Mouse (Mus musculus) cerebellum, adult 2 months (tissue): ENCODE results near the gene Miga1. TPM values are rescaled to one million over a fixed set of nuclear protein-coding genes. Genes with fewer than 3 reads are reported as not detected.

Source experiments
- DNase-seq, 2 experiments: peaks; one replicate each; pipeline ENCODE4 v3.0.0; 2021
- H3K27ac ChIP-seq: fragments of 200-500 bp; 2 replicates; pipeline ENCODE4 v1.5.1; 2012; ENCODE audit warnings: low read length, control low read depth, inconsistent platforms; ENCODE audit not compliant: insufficient read depth
- H3K27me3 ChIP-seq: fragments of 200-500 bp; 2 replicates; pipeline ENCODE4 v1.6.1; 2012; ENCODE audit warnings: inconsistent platforms, mild to moderate bottlenecking, low read length, moderate library complexity; ENCODE audit not compliant: control insufficient read depth, insufficient read depth
- H3K4me1 ChIP-seq: fragments of 200-500 bp; 2 replicates; pipeline ENCODE4 v1.6.1; 2011; ENCODE audit warnings: low read length; ENCODE audit not compliant: control insufficient read depth, insufficient read depth
- H3K4me3 ChIP-seq: fragments of 200-500 bp; replicated peaks from 2 replicates; pipeline ENCODE3; 2011; ENCODE audit warnings: mild to moderate bottlenecking, low read depth, low read length, control low read depth; ENCODE audit not compliant: insufficient read depth
- CTCF ChIP-seq: fragments of 200-500 bp; IDR thresholded peaks from 2 replicates; pipeline ENCODE4 v1.5.1; 2011; ENCODE audit warnings: low read depth, mild to moderate bottlenecking, control low read depth, low read length, moderate library complexity, borderline replicate concordance; ENCODE audit not compliant: insufficient read depth
- POLR2A ChIP-seq: fragments of 200-500 bp; IDR thresholded peaks from 2 replicates; pipeline ENCODE4 v1.6.1; 2011; ENCODE audit warnings: low read length, control low read depth, borderline replicate concordance; ENCODE audit not compliant: insufficient read depth
- WGBS: fragments of 180-500 bp; shearing (Covaris S2); methylation state at CpG from one replicate; pipeline ENCODE4 v1.1.7; 2018; 5-methylcytosine and 5-hydroxymethylcytosine counted together
- polyA plus RNA-seq: library from polyadenylated mRNA; depleted of rRNA; stranded (reverse); fragments of >200 nt; gene quantifications from 2 replicates; pipeline ENCODE4 v1.2.3, GENCODE M21; 2012; rRNA removed

Miga1 gene
- 52.1 and 56.3 TPM in 2 replicates for polyA plus RNA-seq

DNA sequence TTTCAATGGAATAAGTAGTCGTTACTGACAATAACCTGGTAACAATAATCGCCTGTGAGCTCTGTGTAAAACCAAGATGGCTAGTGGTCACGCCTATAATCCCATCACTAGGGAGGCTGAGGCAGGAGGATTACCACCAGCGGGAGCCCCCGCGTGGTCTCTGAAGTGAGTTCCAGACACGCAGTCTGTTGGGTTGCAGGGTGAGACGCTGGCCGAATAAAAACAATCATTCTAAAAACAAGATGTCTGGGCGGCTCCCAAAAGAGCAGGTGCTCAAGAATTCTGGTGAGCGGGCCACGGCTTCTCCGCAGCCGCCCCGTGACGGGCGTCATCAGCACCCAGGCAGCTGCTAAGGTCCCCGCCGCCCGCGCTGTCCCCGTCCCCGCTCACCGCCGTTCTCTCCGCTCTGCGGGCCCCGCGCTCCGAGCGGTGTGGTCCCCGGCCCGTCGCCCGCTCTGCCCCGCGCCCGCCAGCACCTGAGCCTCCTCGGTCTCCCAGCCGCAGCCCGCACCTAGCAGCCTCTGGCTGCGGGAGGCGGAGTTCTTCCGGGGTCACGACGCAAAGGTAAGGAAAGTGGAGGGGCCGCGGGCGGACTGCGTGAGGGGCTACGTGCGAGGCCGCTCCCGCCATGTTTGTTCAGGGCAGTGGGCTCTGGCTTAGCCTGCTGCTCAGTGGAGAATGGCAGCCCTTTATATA, at the start of gene Miga1:
TSS of gene Miga1 (minus strand) at position 546 of the 696 bp plus-strand sequence.
- 3% methylated on average over 52 of the region's 54 CpGs for WGBS
- Histone ChIP-seq H3K4me1 (peaks cover 7% of the 10 kb centered on the region; the same call in 1 of the 2 replicates), H3K4me3 (peak within 1 kb of the TSS; percentile 55), H3K27ac (peak within 1 kb of the TSS; percentile 52; the same call in 1 of the 2 replicates), H3K27me3 (no peaks in the 10 kb centered on the region)
- peak; percentile 87 to 90 for DNase-seq
- TF ChIP-seq CTCF = no peak
- peak; percentile 73 for TF ChIP-seq POLR2A

GRCm38 (mm10) chr3:152384106-152384505, 43.9 kb upstream of the Miga1 start:
- WGBS = 76% methylated on average over 11 of the region's 11 CpGs
- Histone ChIP-seq H3K4me1 (no peaks in the 10 kb centered on the region), H3K4me3 (no peak overlapping the region), H3K27ac (no peak overlapping the region), H3K27me3 (no peaks in the 10 kb centered on the region)
- no peak for TF ChIP-seq CTCF
- TF ChIP-seq POLR2A = no peak
- no peak for DNase-seq

GRCm38 (mm10) chr3:152376063-152376462, 35.9 kb upstream of the Miga1 start:
- H3K27me3 ChIP-seq = no peaks in the 10 kb centered on the region
- no peak overlapping the region for H3K4me3 ChIP-seq
- TF ChIP-seq POLR2A (no peak), CTCF (no peak)
- H3K4me1 ChIP-seq = no peaks in the 10 kb centered on the region
- WGBS = 88% methylated on average over 4 of the region's 4 CpGs
- DNase-seq = no peak
- no peak overlapping the region for H3K27ac ChIP-seq

- Histone ChIP-seq H3K27ac (no peak overlapping the region), H3K4me1 (peaks cover 2% of the 10 kb centered on the region; the same call in 1 of the 2 replicates), H3K27me3 (no peaks in the 10 kb centered on the region), H3K4me3 (no peak overlapping the region)
- 81% methylated on average over 2 of the region's 2 CpGs for WGBS
- no peak for TF ChIP-seq POLR2A
- no peak for TF ChIP-seq CTCF
- DNase-seq = no peak
These were observed 24.0 kb upstream of the Miga1 start for GRCm38 (mm10) chr3:152364181-152364580.

GRCm38 (mm10) chr3:152359151-152359550, 18.9 kb upstream of the Miga1 start:
- peak; percentile 32 to 39 for DNase-seq
- Histone ChIP-seq H3K27me3 (no peaks in the 10 kb centered on the region), H3K27ac (no peak overlapping the region), H3K4me1 (peaks cover 4% of the 10 kb centered on the region; the same call in 1 of the 2 replicates), H3K4me3 (no peak overlapping the region)
- TF ChIP-seq POLR2A (no peak), CTCF (no peak)
- 12% methylated on average over 7 of the region's 7 CpGs for whole genome bisulfite sequencing

DNA sequence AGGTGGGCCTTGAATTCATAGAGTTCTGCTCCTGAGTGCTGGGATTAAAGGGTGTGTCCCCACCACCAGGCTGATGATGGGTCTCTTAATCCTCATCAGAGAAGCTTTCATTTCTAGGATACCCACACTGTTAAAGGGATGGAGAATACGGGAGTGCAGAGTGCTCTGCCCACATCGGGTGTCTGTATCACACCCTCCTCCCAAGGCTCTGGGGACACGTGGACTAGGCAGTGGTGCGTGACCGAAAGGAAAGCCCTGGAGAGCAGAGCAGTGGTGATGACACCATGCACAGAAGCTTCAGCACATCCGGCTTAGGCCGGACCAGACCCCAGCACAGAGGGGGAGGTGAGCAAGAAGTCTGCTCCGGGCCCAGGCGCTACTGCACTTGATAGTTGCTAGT, 16.5 kb upstream of the Miga1 start:
- no peak overlapping the region for H3K4me3 ChIP-seq
- DNase-seq = no peak
- H3K27me3 ChIP-seq = no peaks in the 10 kb centered on the region
- no peak overlapping the region for H3K27ac ChIP-seq
- WGBS = 70% methylated on average over 9 of the region's 9 CpGs
- H3K4me1 ChIP-seq = peaks cover 18% of the 10 kb centered on the region
- no peak for TF ChIP-seq CTCF

- H3K4me3 ChIP-seq = no peak overlapping the region
- no peak for DNase-seq
- peaks cover 18% of the 10 kb centered on the region for H3K4me1 ChIP-seq
- WGBS = 78% methylated on average over 5 of the region's 5 CpGs
- H3K27ac ChIP-seq = no peak overlapping the region
- TF ChIP-seq POLR2A = no peak
- no peak for TF ChIP-seq CTCF
- H3K27me3 ChIP-seq = no peaks in the 10 kb centered on the region
These were observed 15.2 kb upstream of the Miga1 start for GRCm38 (mm10) chr3:152355361-152355760.
